Mouse (Mus musculus) MEL (cell line): ENCODE data around the gene Zfp36l1. TPM values are rescaled to one million over a fixed set of nuclear protein-coding genes. Genes with fewer than 3 reads are reported as not detected.
A peak's percentile ranks its signal among the peaks of the same experiment; 100 is the strongest.

Experiments used
- DNase-seq: peaks from one replicate; pipeline ENCODE4 v3.0.0; 2011; ENCODE audit warnings: low read depth, low spot score
- H3K27ac ChIP-seq: 2 replicates; pipeline ENCODE4 v1.5.1; 2012; ENCODE audit warnings: low read depth, mild to moderate bottlenecking, control low read depth, low read length, moderate library complexity; ENCODE audit not compliant: control insufficient read depth
- H3K27me3 ChIP-seq, 2 experiments: fragments of 150-350 bp in 1 of 2; sonication (generic) in 1 of 2; 2 replicates each; pipeline ENCODE4 v1.6.1; 2012; ENCODE audit warnings: low read length in 2 of 2, mild to moderate bottlenecking in 2 of 2, improper control_type of control experiment in 1 of 2, moderate library complexity in 1 of 2; ENCODE audit not compliant: insufficient read depth in 2 of 2, control insufficient read depth in 1 of 2
- H3K36me3 ChIP-seq, 2 experiments: 2 replicates each; pipeline ENCODE4 v1.6.1; 2012 to 2014; ENCODE audit warnings: low read length in 2 of 2, improper control_type of control experiment in 1 of 2, inconsistent platforms in 1 of 2, mild to moderate bottlenecking in 1 of 2; ENCODE audit not compliant: insufficient read depth in 2 of 2, control insufficient read depth in 1 of 2
- H3K4me1 ChIP-seq, 2 experiments: fragments of 150-350 bp in 1 of 2; sonication (generic) in 1 of 2; 2 replicates each; pipeline ENCODE4 v1.6.1; 2012; ENCODE audit warnings: low read length in 2 of 2, improper control_type of control experiment in 1 of 2, mild to moderate bottlenecking in 1 of 2; ENCODE audit not compliant: insufficient read depth in 2 of 2, control insufficient read depth in 1 of 2
- H3K4me3 ChIP-seq, 2 experiments: fragments of 150-350 bp in 1 of 2; sonication (generic) in 1 of 2; 2 replicates each; pipeline ENCODE4 v1.5.1; 2012; ENCODE audit warnings: low read depth in 2 of 2, low read length in 2 of 2, mild to moderate bottlenecking in 2 of 2, moderate library complexity in 2 of 2, control low read depth in 1 of 2, improper control_type of control experiment in 1 of 2; ENCODE audit not compliant: control insufficient read depth in 1 of 2, insufficient read depth in 1 of 2
- H3K79me2 ChIP-seq: 2 replicates; pipeline ENCODE4 v1.6.1; 2012; ENCODE audit warnings: mild to moderate bottlenecking, low read length, moderate library complexity; ENCODE audit not compliant: control insufficient read depth, poor library complexity, insufficient read depth
- H3K9ac ChIP-seq: 2 replicates; pipeline ENCODE4 v1.6.1; 2012; ENCODE audit warnings: low read depth, mild to moderate bottlenecking, control low read depth, low read length, moderate library complexity; ENCODE audit not compliant: control insufficient read depth, poor library complexity, severe bottlenecking
- H3K9me3 ChIP-seq: fragments of 150-350 bp; sonication (generic); replicated peaks from 2 replicates; pipeline ENCODE4 v1.6.1; 2012; ENCODE audit warnings: mild to moderate bottlenecking, low read length, improper control_type of control experiment, moderate library complexity; ENCODE audit not compliant: insufficient read depth
- BHLHE40 ChIP-seq: IDR thresholded peaks from 2 replicates; pipeline ENCODE4 v1.6.1; 2012; ENCODE audit warnings: low read depth, mild to moderate bottlenecking, inconsistent platforms, low read length, improper control_type of control experiment, borderline replicate concordance
- CHD1 ChIP-seq: IDR thresholded peaks from 2 replicates; pipeline ENCODE4 v1.6.1; 2012; ENCODE audit warnings: low read depth, mild to moderate bottlenecking, inconsistent platforms, low read length, improper control_type of control experiment
- CTCF ChIP-seq, 3 experiments: IDR thresholded peaks in 2 of 3; conservative IDR thresholded peaks in 1 of 3; 2 replicates each; pipeline ENCODE4 v1.5.1; 2011 to 2012; ENCODE audit warnings: low read length in 3 of 3, low read depth in 2 of 3, mild to moderate bottlenecking in 2 of 3, improper control_type of control experiment in 1 of 3, inconsistent platforms in 1 of 3, mixed read lengths in 1 of 3, moderate library complexity in 1 of 3; ENCODE audit not compliant: control insufficient read depth in 1 of 3, insufficient read depth in 1 of 3, poor library complexity in 1 of 3, severe bottlenecking in 1 of 3
- E2F4 ChIP-seq: IDR thresholded peaks from 2 replicates; pipeline ENCODE4 v1.6.1; 2011; ENCODE audit warnings: low read depth, low read length, improper control_type of control experiment, borderline replicate concordance
- ELF1 ChIP-seq: IDR thresholded peaks from 2 replicates; pipeline ENCODE4 v1.6.1; 2014; ENCODE audit warnings: low read depth, mild to moderate bottlenecking, inconsistent platforms, low read length, improper control_type of control experiment, moderate library complexity
- EP300 ChIP-seq, 2 experiments: IDR thresholded peaks; 2 replicates each; pipeline ENCODE4 v1.6.1; 2011; ENCODE audit warnings: improper control_type of control experiment in 2 of 2, low read length in 2 of 2, low read depth in 1 of 2, mild to moderate bottlenecking in 1 of 2
- ETS1 ChIP-seq: IDR thresholded peaks from 2 replicates; pipeline ENCODE4 v1.6.1; 2012; ENCODE audit warnings: low read depth, mild to moderate bottlenecking, inconsistent platforms, low read length, improper control_type of control experiment, moderate library complexity
- GABPA ChIP-seq: IDR thresholded peaks from 2 replicates; pipeline ENCODE4 v1.6.1; 2012; ENCODE audit warnings: low read depth, mild to moderate bottlenecking, inconsistent platforms, low read length, improper control_type of control experiment, moderate library complexity
- GATA1 ChIP-seq: IDR thresholded peaks from 2 replicates; pipeline ENCODE4 v1.6.1; 2011; ENCODE audit warnings: low read depth, low read length, improper control_type of control experiment
- HCFC1 ChIP-seq: IDR thresholded peaks from 2 replicates; pipeline ENCODE4 v1.6.1; 2012; ENCODE audit warnings: low read depth, mild to moderate bottlenecking, inconsistent platforms, low read length, improper control_type of control experiment, moderate library complexity
- JUND ChIP-seq: IDR thresholded peaks from 2 replicates; pipeline ENCODE4 v1.6.1; 2011; ENCODE audit warnings: low read depth, mild to moderate bottlenecking, improper control_type of control experiment, low read length
- KAT2A ChIP-seq: conservative IDR thresholded peaks from 2 replicates; pipeline ENCODE4 v1.6.1; 2012; ENCODE audit warnings: low read depth, low read length, improper control_type of control experiment, inconsistent platforms
- MAX ChIP-seq: IDR thresholded peaks from 2 replicates; pipeline ENCODE4 v1.6.1; 2011; ENCODE audit warnings: low read length, improper control_type of control experiment
- MAZ ChIP-seq: IDR thresholded peaks from 2 replicates; pipeline ENCODE4 v1.6.1; 2012; ENCODE audit warnings: low read depth, mild to moderate bottlenecking, inconsistent platforms, low read length, improper control_type of control experiment
- MEF2A ChIP-seq: IDR thresholded peaks from 2 replicates; pipeline ENCODE4 v1.6.1; 2014; ENCODE audit warnings: low read depth, mild to moderate bottlenecking, inconsistent platforms, low read length, improper control_type of control experiment; ENCODE audit not compliant: poor library complexity, insufficient replicate concordance, severe bottlenecking; ENCODE audit errors: extremely low read depth
- MXI1 ChIP-seq: IDR thresholded peaks from 2 replicates; pipeline ENCODE4 v1.6.1; 2011; ENCODE audit warnings: mild to moderate bottlenecking, low read depth, low read length, improper control_type of control experiment
- MYC ChIP-seq: IDR thresholded peaks from 2 replicates; pipeline ENCODE4 v1.6.1; 2011; ENCODE audit warnings: low read depth, mild to moderate bottlenecking, low read length, improper control_type of control experiment, moderate library complexity
- NELFE ChIP-seq: IDR thresholded peaks from 2 replicates; pipeline ENCODE4 v1.6.1; 2011; ENCODE audit warnings: low read depth, low read length, improper control_type of control experiment
- NRF1 ChIP-seq: IDR thresholded peaks from 2 replicates; pipeline ENCODE4 v1.6.1; 2014; ENCODE audit warnings: low read depth, mild to moderate bottlenecking, inconsistent platforms, low read length, improper control_type of control experiment, moderate library complexity; ENCODE audit not compliant: poor library complexity, insufficient read depth, severe bottlenecking
- POLR2A ChIP-seq, 2 experiments: IDR thresholded peaks; 2 replicates each; pipeline ENCODE4 v1.6.1; 2011 to 2012; ENCODE audit warnings: low read length in 2 of 2, mild to moderate bottlenecking in 2 of 2, control low read depth in 1 of 2, improper control_type of control experiment in 1 of 2, low read depth in 1 of 2, moderate library complexity in 1 of 2; ENCODE audit not compliant: control insufficient read depth in 1 of 2, insufficient read depth in 1 of 2, poor library complexity in 1 of 2
- POLR2AphosphoS2 ChIP-seq: IDR thresholded peaks from 2 replicates; pipeline ENCODE4 v1.6.1; 2011; ENCODE audit warnings: low read length, improper control_type of control experiment
- POLR2AphosphoS5 ChIP-seq: IDR thresholded peaks from 2 replicates; pipeline ENCODE4 v1.6.1; 2012; ENCODE audit warnings: low read depth, borderline replicate concordance, mild to moderate bottlenecking, inconsistent platforms, low read length, moderate library complexity, mixed read lengths
- RAD21 ChIP-seq: IDR thresholded peaks from 2 replicates; pipeline ENCODE4 v1.6.1; 2011; ENCODE audit warnings: mild to moderate bottlenecking, low read depth, low read length, improper control_type of control experiment
- RCOR1 ChIP-seq: IDR thresholded peaks from 2 replicates; pipeline ENCODE4 v1.6.1; 2012; ENCODE audit warnings: low read depth, mild to moderate bottlenecking, inconsistent platforms, low read length, improper control_type of control experiment
- SIN3A ChIP-seq: IDR thresholded peaks from 2 replicates; pipeline ENCODE4 v1.6.1; 2012; ENCODE audit warnings: low read length, improper control_type of control experiment, inconsistent platforms
- SMC3 ChIP-seq: IDR thresholded peaks from 2 replicates; pipeline ENCODE4 v1.6.1; 2011; ENCODE audit warnings: low read depth, low read length, improper control_type of control experiment
- TAL1 ChIP-seq: IDR thresholded peaks from 2 replicates; pipeline ENCODE4 v1.6.1; 2012; ENCODE audit warnings: mild to moderate bottlenecking, inconsistent platforms, low read length, moderate library complexity, mixed read lengths
- TBP ChIP-seq: IDR thresholded peaks from 2 replicates; pipeline ENCODE4 v1.8.0; 2011; ENCODE audit warnings: low read depth, low read length, improper control_type of control experiment
- UBTF ChIP-seq: IDR thresholded peaks from 2 replicates; pipeline ENCODE4 v1.6.1; 2012; ENCODE audit warnings: low read depth, mild to moderate bottlenecking, inconsistent platforms, low read length, improper control_type of control experiment, moderate library complexity, borderline replicate concordance; ENCODE audit not compliant: insufficient read depth
- USF1 ChIP-seq: IDR thresholded peaks from 2 replicates; pipeline ENCODE4 v1.6.1; 2014; ENCODE audit warnings: low read depth, mild to moderate bottlenecking, inconsistent platforms, low read length, improper control_type of control experiment, moderate library complexity
- USF2 ChIP-seq, 2 experiments: IDR thresholded peaks; 2 replicates each; pipeline ENCODE4 v1.6.1; 2011 to 2012; ENCODE audit warnings: improper control_type of control experiment in 2 of 2, low read length in 2 of 2, borderline replicate concordance in 1 of 2, inconsistent platforms in 1 of 2, low read depth in 1 of 2, mild to moderate bottlenecking in 1 of 2; ENCODE audit not compliant: insufficient read depth in 1 of 2
- ZC3H11A ChIP-seq: IDR thresholded peaks from 2 replicates; pipeline ENCODE4 v1.6.1; 2012; ENCODE audit warnings: low read depth, mild to moderate bottlenecking, inconsistent platforms, low read length, improper control_type of control experiment
- ZKSCAN1 ChIP-seq: IDR thresholded peaks from 2 replicates; pipeline ENCODE4 v1.6.1; 2012; ENCODE audit warnings: low read depth, mild to moderate bottlenecking, inconsistent platforms, low read length, improper control_type of control experiment, moderate library complexity
- ZMIZ1 ChIP-seq: IDR thresholded peaks from 2 replicates; pipeline ENCODE4 v1.6.1; 2012; ENCODE audit warnings: low read depth, mild to moderate bottlenecking, inconsistent platforms, low read length, improper control_type of control experiment, moderate library complexity
- ZNF384 ChIP-seq: IDR thresholded peaks from 2 replicates; pipeline ENCODE4 v1.6.1; 2012; ENCODE audit warnings: low read depth, mild to moderate bottlenecking, inconsistent platforms, low read length, improper control_type of control experiment
- polyA plus RNA-seq, 2 experiments: library from polyadenylated mRNA; stranded (reverse) in 1 of 2; unstranded in 1 of 2; fragments of >175 nt in 1 of 2; fragments of >200 nt in 1 of 2; gene quantifications; 2 replicates each; pipeline versions ENCODE4 v1.2.1 to v1.2.4; 2012; ENCODE audit warnings: low replicate concordance in 2 of 2, low read depth in 1 of 2; ENCODE audit not compliant: insufficient read length in 2 of 2, insufficient read depth in 1 of 2, missing spikeins in 1 of 2
- total RNA-seq: library from RNA; depleted of rRNA; stranded (reverse); fragments of 300-350 nt; gene quantifications from 2 replicates; pipeline ENCODE4 v1.2.3, GENCODE M21; 2012

Gene Zfp36l1
- total and polyA plus RNA-seq, 3 experiments, result 1.2 to 22.5 TPM; not detected in 1

DNA sequence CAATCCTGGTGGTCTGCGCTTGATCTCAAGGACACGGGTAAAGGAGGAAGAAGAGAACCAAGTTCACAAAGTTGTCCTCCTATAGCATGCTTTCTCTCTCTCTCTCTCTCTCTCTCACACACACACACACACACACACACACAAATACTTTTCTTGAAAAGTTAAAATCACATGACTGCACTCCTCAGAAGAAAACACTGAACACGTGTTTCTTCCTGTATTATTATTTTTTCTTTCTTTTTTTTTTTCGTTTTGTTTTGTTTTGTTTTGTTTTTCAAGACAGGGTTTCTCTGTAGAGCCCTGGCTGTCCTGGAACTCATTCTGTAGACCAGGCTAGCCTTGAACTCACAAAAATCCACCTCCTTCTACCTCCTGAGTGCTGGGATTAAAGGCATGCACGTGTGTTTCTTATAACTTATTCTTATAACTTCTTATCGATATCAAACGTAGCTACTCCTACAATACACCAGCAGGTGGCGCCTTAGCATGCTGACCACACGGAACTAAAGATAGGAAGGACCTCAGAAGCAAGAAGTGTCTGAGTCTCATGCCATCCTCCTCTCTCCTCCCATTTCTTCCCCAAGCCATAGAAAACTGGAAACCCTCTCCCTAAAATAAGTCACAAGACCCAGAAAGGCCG lies 41.0 kb upstream of the Zfp36l1 start:
- DNase-seq, result peak; percentile 89
- peak overlapping the region; percentile 46 to 56 for H3K4me3 ChIP-seq
- TF ChIP-seq ZKSCAN1 (no peak), ZC3H11A (peak; percentile 39), POLR2A (IDR thresholded peaks at IDR 0.05; ENCODE audit: control insufficient read depth in 1 of 2, insufficient read depth in 1 of 2, low read depth in 1 of 2, low read length in 2 of 2, poor library complexity in 1 of 2) (0 out of 4 replicates have a peak, but pooled peaks of 1 of the 2 experiments have one; percentile 20), POLR2AphosphoS5 (no peak), HCFC1 (peak; percentile 43; the same call in 1 of the 2 replicates), CTCF (IDR thresholded peaks at IDR 0.05 in 2 of 3, conservative IDR thresholded peaks at IDR 0.05 in 1 of 3; ENCODE audit: control insufficient read depth in 1 of 3, insufficient read depth in 1 of 3, low read depth in 2 of 3, low read length in 3 of 3, poor library complexity in 1 of 3, severe bottlenecking in 1 of 3) (peak; percentile 71 to 90 (median 82)), MEF2A (no peak), ZMIZ1 (no peak), MXI1 (peak; percentile 93), NRF1 (no peak), KAT2A (no peak), TBP (no peak), SMC3 (peak; percentile 84), MYC (peak; percentile 93), CHD1 (no peak), EP300 (IDR thresholded peaks at IDR 0.05; ENCODE audit: low read depth in 1 of 2, low read length in 2 of 2) (0 out of 4 replicates have a peak, but pooled peaks of 1 of the 2 experiments have one; percentile 8), RAD21 (peak; percentile 59), GATA1 (peak; percentile 78), USF2 (IDR thresholded peaks at IDR 0.05; ENCODE audit: borderline replicate concordance in 1 of 2, insufficient read depth in 1 of 2, low read depth in 1 of 2, low read length in 2 of 2) (0 out of 4 replicates have a peak, but pooled peaks of 1 of the 2 experiments have one; percentile 8), TAL1 (no peak), POLR2AphosphoS2 (no peak), ZNF384 (peak; percentile 36; the same call in 1 of the 2 replicates), MAZ (no peak), GABPA (no peak), ELF1 (peak; percentile 68), USF1 (peak; percentile 62), ETS1 (no peak), E2F4 (no peak), BHLHE40 (peak; percentile 74; the same call in 1 of the 2 replicates), JUND (no peak), NELFE (no peak), MAX (peak; percentile 90), UBTF (no peak), RCOR1 (no peak), SIN3A (peak; percentile 75)
- H3K9ac ChIP-seq, result peak overlapping the region; percentile 62
- H3K27me3 ChIP-seq, result no peaks in the 10 kb centered on the region
- H3K9me3 ChIP-seq, result no peaks in the 10 kb centered on the region
- H3K27ac ChIP-seq, result no peak overlapping the region
- H3K36me3 ChIP-seq, result peaks cover 0 to 5% of the 10 kb centered on the region in 2 experiments; a peak in 2 of 4 replicates
- peaks cover 5 to 9% of the 10 kb centered on the region in 2 experiments; a peak in 2 of 4 replicates for H3K4me1 ChIP-seq
- no peaks in the 10 kb centered on the region for H3K79me2 ChIP-seq
